9 mouse cellular contexts compared by ENCODE assay signal in the genomic region with DNA sequence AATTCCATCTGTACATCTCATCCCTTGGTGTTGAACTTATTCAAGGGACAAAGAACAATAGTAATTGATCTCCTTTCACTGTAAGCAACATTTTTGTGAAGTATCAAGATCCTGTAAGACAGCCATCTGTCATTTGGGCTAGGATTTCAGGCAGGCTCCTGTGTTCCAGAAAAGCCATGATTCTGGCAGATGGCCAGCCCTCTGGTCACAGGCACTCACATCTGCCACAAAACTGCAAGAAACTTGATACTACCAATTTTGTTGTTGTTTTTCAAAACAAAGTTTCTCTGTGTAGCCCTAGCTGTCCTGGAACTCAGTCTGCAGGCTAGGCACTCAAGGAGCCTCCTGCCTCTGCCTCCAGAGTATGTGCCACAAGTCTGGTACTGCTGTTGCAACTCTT.
DNase-seq lines count a peak whose midpoint lies in the region; ATAC-seq and TF ChIP-seq lines count a peak whose summit lies in the region.
"Had no signal": no experiment of that assay in that cellular context is flagged by ENCODE, and none has a peak within 500 bp of the region (broad histone marks: within the 10 kb centered on the region; RNA-seq: fewer than 3 reads in every experiment).

No protein-coding gene starts in this region.

- H3K27ac ChIP-seq in lung, embryonic 14.5 days (ENCODE audit: low read depth), result no peak overlapping the region

- ATAC-seq in cerebellum, adult (ENCODE audit: insufficient number of reproducible peaks, low FRiP score, low TSS enrichment), result no peak
- ATAC-seq in lung, embryonic 14.5 days (ENCODE audit: insufficient read depth), result no peak

- no peak overlapping the region for H3K9ac ChIP-seq in lung, embryonic 14.5 days

- H3K4me3 ChIP-seq in lung, embryonic 14.5 days (ENCODE audit: low read depth, low read length), result no peak overlapping the region

- no peaks in the 10 kb centered on the region for H3K4me1 ChIP-seq in lung, embryonic 14.5 days (ENCODE audit: insufficient read depth)

- no peaks in the 10 kb centered on the region for H3K9me3 ChIP-seq in lung, embryonic 14.5 days (ENCODE audit: low read depth, low read length)

- TF ChIP-seq CTCF in lung, embryonic 14.5 days (IDR thresholded peaks at IDR 0.05; ENCODE audit: low read depth), result no peak

- H3K36me3 ChIP-seq in lung, embryonic 14.5 days (ENCODE audit: insufficient read depth), result no peaks in the 10 kb centered on the region

- H3K4me2 ChIP-seq in lung, embryonic 14.5 days, result no peak overlapping the region

- DNase-seq in cerebellum, adult 11 months, result peak; percentile 34
- peak; percentile 65 for DNase-seq in lung, embryonic 14.5 days
- DNase-seq in lung, adult 18-20 months, result no peak
- peak; percentile 69 to 79 for DNase-seq in cerebellum, postnatal 10 days
- peak; percentile 34 for DNase-seq in layer of hippocampus, adult 9-11 months
- DNase-seq in spleen, postnatal 36 days (ENCODE audit: low spot score in 2 of 2), result no peak
- DNase-seq in c-Kit-positive CD71-positive TER-119-positive erythroid progenitor cells, embryonic 14.5 days (ENCODE audit: low spot score), result no peak
- DNase-seq: thymus, postnatal 36 days had no signal

- no peaks in the 10 kb centered on the region for H3K27me3 ChIP-seq in lung, embryonic 14.5 days (ENCODE audit: insufficient read depth, low read length)

Comparison
In these comparisons a context has a peak if more than half of its experiments do, and no peak if none do; other contexts are left out.
1. DNase-seq: peak in cerebellum, adult 11 months (single experiment), lung, embryonic 14.5 days (single experiment), cerebellum, postnatal 10 days (2 of 2) and layer of hippocampus, adult 9-11 months (single experiment); none in lung, adult 18-20 months (0 of 2), spleen, postnatal 36 days (0 of 2) and c-Kit-positive CD71-positive TER-119-positive erythroid progenitor cells, embryonic 14.5 days (single experiment).